ENCODE assay signal across 8 mouse cellular contexts in the genomic region with DNA sequence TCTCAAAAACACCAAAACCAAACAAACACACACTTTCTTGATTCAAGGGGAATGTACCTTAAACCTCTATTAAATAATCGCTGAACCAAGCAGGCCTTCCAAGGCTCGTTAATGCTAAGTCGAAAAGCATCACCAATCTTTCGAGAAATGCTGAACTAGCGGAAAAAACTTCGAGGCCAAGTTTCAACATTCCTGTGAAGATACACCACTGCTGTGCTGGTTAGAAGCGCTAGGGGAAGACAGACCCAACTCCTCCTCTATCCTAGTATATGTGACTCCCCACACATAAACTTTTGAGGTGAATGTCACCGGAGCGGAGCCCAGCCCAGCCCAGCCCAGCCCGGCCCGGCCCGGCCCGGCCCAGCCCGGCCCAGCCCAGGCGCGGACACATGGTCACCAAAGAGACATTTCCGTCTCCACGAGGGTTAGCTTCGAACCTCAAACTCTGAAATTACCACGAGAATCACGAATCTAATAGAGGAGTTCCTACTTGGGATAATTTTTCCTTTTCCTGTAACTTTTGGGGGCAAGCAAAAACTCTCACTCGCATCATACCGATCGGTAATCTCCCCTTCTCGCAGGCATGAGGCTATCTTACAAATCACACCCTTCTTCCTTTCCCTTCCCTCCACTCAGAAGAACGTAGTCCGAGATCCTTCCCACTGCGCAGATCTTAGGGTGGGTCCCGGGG. TPM values are rescaled to one million over a fixed set of nuclear protein-coding genes. Genes with fewer than 3 reads are reported as not detected.
A peak's percentile ranks its signal among the peaks of the same experiment; 100 is the strongest.
DNase-seq lines count a peak whose midpoint lies in the region; ATAC-seq and TF ChIP-seq lines count a peak whose summit lies in the region.

No protein-coding gene starts in this region.

- H3K9me3 ChIP-seq in embryonic facial prominence, embryonic 15.5 days (replicated peaks) = no peaks in the 10 kb centered on the region
- no peaks in the 10 kb centered on the region for H3K9me3 ChIP-seq in intestine, embryonic 16.5 days (ENCODE audit: control insufficient read depth, low read length)

- no peaks in the 10 kb centered on the region for H3K27me3 ChIP-seq in spleen, adult 2 months (ENCODE audit: control insufficient read depth, insufficient read depth, low read length)
- no peaks in the 10 kb centered on the region for H3K27me3 ChIP-seq in embryonic facial prominence, embryonic 15.5 days
- H3K27me3 ChIP-seq in intestine, embryonic 16.5 days (replicated peaks; ENCODE audit: control insufficient read depth, insufficient read depth, low read length) = no peaks in the 10 kb centered on the region

- H3K36me3 ChIP-seq in spleen, adult 2 months (ENCODE audit: control insufficient read depth, insufficient read depth, low read length) = no peaks in the 10 kb centered on the region
- no peaks in the 10 kb centered on the region for H3K36me3 ChIP-seq in embryonic facial prominence, embryonic 15.5 days
- H3K36me3 ChIP-seq in intestine, embryonic 16.5 days (ENCODE audit: control insufficient read depth, insufficient read depth, low read length) = no peaks in the 10 kb centered on the region

- no peak for TF ChIP-seq POLR2A in spleen, adult 2 months (IDR thresholded peaks at IDR 0.05; ENCODE audit: low read depth, low read length)

- DNase-seq in spleen, adult 2 months (ENCODE audit: low read depth in 1 of 2, low spot score in 2 of 2) = no peak
- no peak for DNase-seq in spleen, postnatal 14 days (ENCODE audit: low spot score in 2 of 2)
- peak; percentile 57 for DNase-seq in lung, postnatal 10 days
- no peak for DNase-seq in urinary bladder, adult 18-20 months (ENCODE audit: low spot score in 2 of 2)
- no peak for DNase-seq in frontal cortex, postnatal 10 days (ENCODE audit: low spot score in 2 of 2)
- DNase-seq in urinary bladder, adult 2 months (ENCODE audit: low spot score) = no peak

- WGBS in spleen, adult 2 months = under 1% methylated on average over 29 of the region's 29 CpGs
- 2% methylated on average over 29 of the region's 29 CpGs for WGBS in embryonic facial prominence, embryonic 15.5 days
- under 1% methylated on average over 29 of the region's 29 CpGs for WGBS in intestine, embryonic 16.5 days

- H3K4me3 ChIP-seq in spleen, adult 2 months (ENCODE audit: extremely low read depth, insufficient read depth, insufficient read length) = peak overlapping the region; percentile 89
- peak overlapping the region; percentile 94 for H3K4me3 ChIP-seq in embryonic facial prominence, embryonic 15.5 days (replicated peaks)
- H3K4me3 ChIP-seq in intestine, embryonic 16.5 days (ENCODE audit: low read length) = peak overlapping the region; percentile 86

- H3K4me1 ChIP-seq in spleen, adult 2 months (ENCODE audit: control insufficient read depth, insufficient read depth, insufficient read length) = peaks cover 24% of the 10 kb centered on the region; the same call in 1 of the 2 replicates
- peaks cover 55% of the 10 kb centered on the region for H3K4me1 ChIP-seq in embryonic facial prominence, embryonic 15.5 days
- H3K4me1 ChIP-seq in intestine, embryonic 16.5 days (ENCODE audit: control insufficient read depth, insufficient read depth, low read length) = peaks cover 42% of the 10 kb centered on the region

- no peak for ATAC-seq in embryonic facial prominence, embryonic 15.5 days (ENCODE audit: insufficient number of reproducible peaks, low FRiP score, low TSS enrichment, low read depth)
- peak; percentile 26 for ATAC-seq in intestine, embryonic 16.5 days

- H3K4me2 ChIP-seq in embryonic facial prominence, embryonic 15.5 days (replicated peaks) = peak overlapping the region; percentile 88
- peak overlapping the region; percentile 75 for H3K4me2 ChIP-seq in intestine, embryonic 16.5 days (ENCODE audit: low read depth, low read length)

- peak overlapping the region; percentile 76 for H3K9ac ChIP-seq in embryonic facial prominence, embryonic 15.5 days
- H3K9ac ChIP-seq in intestine, embryonic 16.5 days (ENCODE audit: low read depth, low read length) = peak overlapping the region; percentile 92

- TF ChIP-seq CTCF in spleen, adult 2 months (IDR thresholded peaks at IDR 0.05; ENCODE audit: extremely low read depth, insufficient read depth, insufficient read length, insufficient replicate concordance) = no peak

- H3K27ac ChIP-seq in spleen, adult 2 months (ENCODE audit: insufficient read depth, low read length) = peak overlapping the region; percentile 96
- H3K27ac ChIP-seq in embryonic facial prominence, embryonic 15.5 days (replicated peaks) = peak overlapping the region; percentile 98
- peak overlapping the region; percentile 96 for H3K27ac ChIP-seq in intestine, embryonic 16.5 days (ENCODE audit: low read length)

RNA-seq across cellular contexts. Expression of a gene that starts 1.0 kb away (rescaled TPM):
- polyA plus RNA-seq in spleen, adult 2 months (2012; rRNA removed) = 38.8 and 49.8 TPM in 2 replicates
- polyA plus RNA-seq in embryonic facial prominence, embryonic 15.5 days (2015; fragmentation: Nextera tagmentation; extraction: Ambion mirVana) = 43.9 and 45.1 TPM in 2 replicates
- polyA plus RNA-seq in intestine, embryonic 16.5 days (2015; fragmentation: Nextera tagmentation; extraction: Ambion mirVana) = 44.4 and 46.4 TPM in 2 replicates
- 32.6 and 44.2 TPM in 2 replicates for polyA plus RNA-seq in urinary bladder, adult 2 months (2012; rRNA removed)

RNA-seq across cellular contexts. Expression of a gene that starts 9.1 kb away (rescaled TPM):
- 13.1 and 13.7 TPM in 2 replicates for polyA plus RNA-seq in spleen, adult 2 months (2012; rRNA removed)
- polyA plus RNA-seq in embryonic facial prominence, embryonic 15.5 days (2015; fragmentation: Nextera tagmentation; extraction: Ambion mirVana) = 23.7 and 25.8 TPM in 2 replicates
- 17.9 and 18.5 TPM in 2 replicates for polyA plus RNA-seq in intestine, embryonic 16.5 days (2015; fragmentation: Nextera tagmentation; extraction: Ambion mirVana)
- 12.2 and 13.9 TPM in 2 replicates for polyA plus RNA-seq in urinary bladder, adult 2 months (2012; rRNA removed)

RNA-seq across cellular contexts. Expression of a gene that starts 50.4 kb away (rescaled TPM):
- polyA plus RNA-seq in spleen, adult 2 months (2012; rRNA removed) = not detected in 2 replicates
- 0.20 and 0.28 TPM in 2 replicates for polyA plus RNA-seq in embryonic facial prominence, embryonic 15.5 days (2015; fragmentation: Nextera tagmentation; extraction: Ambion mirVana)
- polyA plus RNA-seq in intestine, embryonic 16.5 days (2015; fragmentation: Nextera tagmentation; extraction: Ambion mirVana) = 0.22 TPM in 1 of 2 replicates, not detected in the other
- polyA plus RNA-seq in urinary bladder, adult 2 months (2012; rRNA removed) = not detected in 2 replicates
